Mouse (Mus musculus) layer of hippocampus, adult 11-12 months (tissue): ENCODE results near the gene Dnah11.

Source experiments
- DNase-seq: peaks from one replicate; pipeline ENCODE4 v3.0.0; 2022; ENCODE audit warnings: low spot score

The Dnah11 gene

DNA sequence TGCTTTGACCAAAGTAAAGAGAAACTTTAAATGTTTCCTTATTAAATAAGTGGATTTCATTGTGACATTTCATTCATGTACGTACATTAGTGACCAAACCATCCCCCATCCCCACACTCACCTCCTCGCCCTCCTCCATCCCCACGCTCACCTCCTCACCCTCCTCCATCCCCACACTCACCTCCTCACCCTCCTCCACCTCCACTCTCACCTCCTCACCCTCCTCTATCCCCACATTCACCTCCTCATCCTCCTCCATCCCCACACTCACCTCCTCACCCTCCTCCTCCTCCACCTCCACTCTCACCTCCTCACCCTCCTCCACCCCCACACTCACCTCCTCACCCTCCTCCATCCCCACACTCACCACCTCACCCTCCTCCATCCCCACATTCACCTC is 337.6 kb downstream of the Dnah11 start:
- no peak for DNase-seq

DNA sequence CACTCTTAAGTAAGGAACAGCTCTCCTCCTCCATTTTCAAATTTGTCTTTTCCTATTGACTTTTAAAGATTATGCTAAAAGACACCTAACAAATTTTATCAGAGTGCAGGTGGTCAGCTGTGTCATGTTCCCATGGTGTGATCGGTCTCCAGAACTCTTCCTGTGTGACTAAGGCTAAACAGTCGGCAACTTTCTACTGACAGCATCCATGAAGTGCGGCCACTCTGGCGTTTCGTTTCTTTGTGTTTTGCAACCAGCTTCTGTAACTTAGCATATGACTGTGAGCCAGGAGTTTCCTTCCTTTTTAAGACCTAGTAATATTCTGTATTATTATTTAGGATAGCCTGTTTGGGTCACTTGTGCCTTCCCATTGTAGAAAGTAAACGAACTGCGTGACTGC is 338.0 kb downstream of the Dnah11 start:
- no peak for DNase-seq

DNA sequence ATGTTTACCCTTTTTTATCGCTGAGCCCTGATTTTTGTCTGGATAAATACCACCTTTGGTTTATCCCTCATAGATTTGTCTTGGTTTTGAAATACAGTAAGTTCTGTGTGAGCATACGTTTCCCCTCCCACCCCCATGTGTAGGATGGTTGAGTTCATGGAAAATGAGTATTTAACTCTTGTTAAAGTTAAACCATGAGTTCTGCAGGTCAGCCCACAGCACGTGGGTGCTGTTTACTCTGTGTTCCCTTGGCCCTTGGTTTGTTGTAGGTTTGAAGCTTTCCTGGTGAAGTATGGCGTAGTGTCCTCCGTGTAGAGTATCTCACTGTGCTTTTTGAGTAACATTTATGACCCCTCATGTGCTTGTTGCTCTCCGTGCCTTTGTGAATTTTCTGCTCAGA is 341.0 kb downstream of the Dnah11 start:
- DNase-seq, result no peak

DNA sequence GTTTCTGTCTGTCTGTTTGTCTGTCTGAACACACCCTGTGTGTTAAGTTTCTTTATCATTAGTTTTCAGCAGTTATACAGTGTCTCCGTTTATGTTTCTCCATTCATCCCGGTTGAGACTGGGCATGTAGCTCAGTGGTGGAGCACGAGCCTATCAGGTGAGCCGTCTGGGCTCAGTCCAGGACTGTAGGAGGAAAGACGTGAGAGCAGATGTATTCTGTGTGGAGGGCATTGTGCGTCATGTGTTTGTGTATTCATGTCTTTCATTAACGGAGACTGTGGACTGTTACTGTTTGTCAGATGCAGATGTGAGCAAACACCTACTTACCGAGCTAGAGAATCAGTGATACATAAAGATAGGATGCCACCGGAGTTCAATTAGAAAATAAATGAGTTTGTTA is 341.8 kb downstream of the Dnah11 start:
- DNase-seq, result no peak

DNA sequence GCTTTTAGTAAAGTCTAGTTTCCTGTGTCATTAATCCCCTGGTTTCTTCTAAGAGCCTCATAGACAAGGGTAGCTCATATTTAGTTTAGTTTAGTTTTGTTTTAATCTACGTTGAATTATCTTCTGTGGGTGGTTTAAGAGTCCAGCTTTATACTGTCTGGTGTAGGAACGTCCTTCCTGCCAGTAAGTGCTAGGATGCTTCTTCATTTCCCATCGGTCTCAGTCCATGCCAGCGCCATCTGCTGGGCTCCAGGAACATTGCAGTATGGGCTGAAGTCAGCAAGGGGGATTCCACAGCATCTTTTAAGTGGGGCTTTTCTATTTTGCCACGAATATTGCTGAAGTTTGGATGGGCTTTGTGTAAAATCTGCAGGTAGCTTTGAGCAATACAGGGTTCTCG is 345.5 kb downstream of the Dnah11 start:
- peak; percentile 42 for DNase-seq

DNA sequence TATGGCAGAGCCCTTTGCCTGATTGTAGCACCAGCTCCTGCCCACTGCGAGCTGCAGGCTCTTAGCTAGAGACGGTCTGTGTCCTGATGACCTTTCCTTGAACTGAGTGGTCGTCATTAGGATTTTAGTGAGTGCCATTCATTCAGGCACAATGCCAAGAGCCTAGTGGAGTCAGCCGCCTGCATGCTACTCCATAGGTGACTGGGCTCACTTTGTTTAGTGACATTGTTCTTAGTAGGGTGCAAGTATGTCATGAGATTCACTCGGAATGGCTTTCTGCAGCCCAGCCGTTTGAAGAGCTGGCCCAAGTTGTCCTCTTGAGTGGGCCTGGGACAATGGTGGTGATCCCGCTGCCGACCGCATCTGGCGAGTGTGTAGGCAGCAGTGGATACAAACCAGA is 348.4 kb downstream of the Dnah11 start:
- DNase-seq, result no peak

DNA sequence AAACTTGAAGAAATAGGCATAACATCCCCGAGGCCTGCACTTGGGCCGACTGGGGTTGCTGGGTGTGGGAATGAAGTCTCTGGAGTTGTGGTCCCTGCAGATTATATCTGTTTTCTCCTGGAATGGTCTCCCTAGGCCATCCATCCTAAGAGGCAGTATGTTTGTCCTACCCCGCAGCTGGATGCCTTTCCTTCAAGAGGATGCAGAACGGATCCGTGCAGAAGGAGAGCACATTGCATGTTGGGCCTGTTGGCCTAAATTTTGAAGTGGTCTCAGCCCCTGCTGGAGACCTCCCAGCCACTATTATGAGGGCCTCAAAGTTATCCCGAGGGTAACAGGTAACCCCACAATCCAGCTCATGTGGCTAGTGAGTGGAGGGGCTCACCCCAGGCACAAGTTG is 350.2 kb downstream of the Dnah11 start:
- DNase-seq, result no peak

DNA sequence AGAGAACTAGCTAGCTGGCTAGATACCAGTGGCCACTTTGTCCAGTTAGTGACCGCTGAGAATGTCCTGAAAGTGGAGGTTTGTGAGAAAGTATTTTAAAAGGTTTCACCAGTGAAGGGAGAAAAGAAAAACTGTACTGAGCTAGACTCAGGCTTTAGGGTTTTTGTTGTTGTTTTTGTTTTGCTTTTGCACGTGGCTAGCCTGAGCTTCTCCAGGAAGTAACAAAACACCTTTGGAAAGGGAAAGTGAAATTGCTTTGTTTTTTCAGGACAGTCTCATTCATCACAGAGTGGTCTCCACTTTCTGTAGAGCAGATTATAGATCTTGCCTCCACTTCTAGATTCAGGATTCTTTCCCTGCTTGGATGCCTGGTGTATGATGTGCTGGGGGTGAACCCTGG is 353.9 kb downstream of the Dnah11 start:
- DNase-seq, result no peak

DNA sequence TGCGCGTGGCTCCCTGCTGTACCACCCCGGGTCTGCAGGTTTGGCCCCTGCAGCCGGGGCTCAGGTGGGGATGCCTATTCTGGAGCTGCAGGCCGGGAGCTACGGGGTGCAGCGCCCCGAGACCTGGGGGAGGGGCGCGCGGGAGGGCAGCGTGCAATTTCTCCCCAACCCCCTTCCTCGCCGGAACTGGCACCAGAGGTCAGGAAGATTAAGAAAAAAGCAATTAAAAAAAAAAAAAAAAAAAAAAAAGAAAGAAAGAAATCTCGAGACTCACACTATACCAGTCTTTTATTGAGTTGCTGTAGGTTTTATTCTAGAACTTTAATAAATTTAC is 354.8 kb downstream of the Dnah11 start:
- DNase-seq, result no peak

DNA sequence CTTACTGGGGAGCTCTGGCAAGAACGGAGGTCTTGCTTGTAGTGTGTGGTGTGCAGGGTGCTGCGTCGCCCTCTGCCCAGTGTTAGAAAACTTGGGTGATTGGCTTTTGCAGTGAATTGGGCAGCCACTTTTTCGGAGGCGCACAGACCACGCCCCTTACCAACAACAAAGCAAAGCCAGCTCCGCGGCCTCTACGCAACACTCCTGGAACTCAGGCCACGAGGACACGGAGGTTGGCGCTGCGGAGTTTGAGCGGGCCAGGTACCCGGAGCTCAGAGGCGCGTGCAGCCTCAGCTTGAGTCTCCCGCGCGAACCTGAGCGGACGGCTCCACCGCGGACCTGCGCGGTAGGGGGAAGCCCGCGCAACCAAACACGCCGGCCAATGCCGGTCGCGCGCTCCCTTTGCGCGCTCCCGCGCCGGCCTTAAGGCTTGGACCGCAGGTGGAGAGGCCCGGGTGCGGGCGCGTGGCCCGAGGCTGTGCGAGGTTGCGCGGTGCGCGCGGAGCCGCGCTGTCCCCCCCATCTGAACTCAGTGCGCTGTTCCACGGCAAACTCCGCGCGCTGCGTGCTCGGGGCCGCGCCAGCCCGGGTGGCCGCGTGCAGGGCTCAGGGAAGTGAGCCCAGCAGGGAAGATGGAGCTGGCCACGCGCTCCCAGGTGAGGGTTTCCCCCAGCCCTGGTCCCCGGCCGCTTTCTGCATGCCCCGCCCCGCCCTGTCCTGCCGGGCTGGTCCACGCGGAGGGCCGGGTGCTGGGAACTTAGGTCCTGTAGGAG is 355.4 kb downstream of the Dnah11 start:
- peak; percentile 28 for DNase-seq

DNA sequence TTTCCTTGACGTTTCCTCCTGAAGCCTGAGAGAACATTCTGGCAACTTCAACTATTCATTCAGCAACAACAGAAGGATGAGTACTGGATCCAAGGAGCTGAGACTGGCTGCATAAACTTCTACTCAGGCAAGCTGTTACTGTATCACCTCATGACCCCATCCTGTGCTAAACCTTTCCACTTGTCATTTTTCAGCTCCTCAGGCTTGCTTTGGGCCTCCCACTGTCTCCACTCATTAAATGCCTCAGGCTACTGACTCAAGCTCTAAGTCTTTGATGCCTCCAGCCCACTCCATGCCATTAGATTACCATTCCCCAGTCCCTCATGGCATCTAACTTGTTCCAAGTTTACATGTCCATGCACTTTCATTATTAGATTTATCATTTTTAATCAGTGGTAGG is 356.2 kb downstream of the Dnah11 start:
- DNase-seq, result no peak

DNA sequence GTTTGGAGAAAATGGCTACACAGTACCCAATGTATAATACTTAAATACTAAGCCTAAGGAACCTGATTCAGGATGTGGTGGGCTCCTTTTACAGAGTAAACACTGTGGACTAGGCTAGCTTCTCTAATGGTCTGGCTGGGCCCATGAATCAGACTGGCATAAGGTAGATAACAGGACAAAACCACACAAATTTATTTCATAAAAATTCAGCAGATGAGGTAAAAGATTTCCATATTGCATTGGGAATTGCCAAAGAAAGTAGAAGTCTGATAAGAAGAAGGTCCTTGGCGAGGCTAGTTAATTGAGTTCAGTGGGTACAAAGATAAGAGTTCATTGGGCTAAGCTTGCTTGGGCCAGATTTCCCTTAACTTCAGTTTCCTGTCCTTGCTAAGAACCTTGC is 358.1 kb downstream of the Dnah11 start:
- no peak for DNase-seq

DNA sequence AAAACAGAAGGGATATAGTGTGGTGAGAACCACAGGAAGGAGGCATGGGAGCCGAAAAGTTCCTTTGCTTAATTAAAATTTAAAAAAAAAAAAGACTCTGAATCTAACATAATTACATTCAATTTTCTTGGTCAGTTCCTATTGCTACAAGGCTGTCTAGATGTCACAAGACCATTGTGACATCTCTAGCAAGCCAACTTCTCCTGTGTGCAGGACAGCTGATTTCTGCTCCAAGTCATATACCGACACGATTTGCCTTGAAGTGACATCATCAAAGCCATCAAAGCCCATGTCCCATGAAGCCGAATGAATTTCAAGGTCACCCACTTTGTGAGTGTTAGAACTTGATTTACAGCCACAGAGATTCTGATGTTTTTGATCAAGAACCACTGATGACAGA is 361.5 kb downstream of the Dnah11 start:
- no peak for DNase-seq

DNA sequence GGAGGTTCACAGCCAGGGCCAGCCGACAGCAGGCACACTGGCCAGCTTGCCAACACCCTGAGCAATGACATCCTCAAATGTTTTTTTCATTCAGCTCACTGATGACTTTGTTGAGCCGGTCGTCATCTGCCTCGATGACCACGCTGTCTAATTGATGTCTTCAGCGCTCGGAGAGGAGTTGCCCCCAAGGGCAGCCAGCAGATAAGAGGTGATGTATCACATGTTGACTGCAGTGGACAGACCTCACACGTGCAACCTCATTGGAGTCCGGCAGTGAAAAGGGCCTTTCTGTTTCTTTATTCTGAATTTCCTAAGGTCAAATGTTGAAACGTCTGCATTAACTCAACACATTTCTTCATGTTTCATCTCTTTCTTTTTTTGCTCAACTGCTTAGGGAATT is 363.5 kb downstream of the Dnah11 start:
- no peak for DNase-seq

DNA sequence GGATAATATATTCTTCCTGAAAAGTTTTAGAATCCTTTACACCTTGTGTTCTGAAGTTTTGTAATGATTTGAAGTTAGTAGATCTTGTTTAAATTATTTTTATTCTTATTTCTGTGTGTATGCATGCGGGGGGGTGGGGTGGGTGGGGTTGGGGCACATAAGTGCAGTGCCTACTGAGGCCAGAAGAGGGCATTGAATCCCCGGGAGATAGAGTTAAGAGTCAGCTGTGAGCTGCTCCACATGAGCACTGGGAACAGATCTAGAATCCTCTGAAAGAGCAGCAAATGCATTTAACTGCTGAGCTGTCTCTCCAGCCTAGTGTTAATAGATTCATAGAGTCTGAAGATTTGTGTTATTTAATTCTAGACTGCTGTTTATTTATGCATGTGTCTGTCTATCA is 364.2 kb downstream of the Dnah11 start:
- no peak for DNase-seq

DNA sequence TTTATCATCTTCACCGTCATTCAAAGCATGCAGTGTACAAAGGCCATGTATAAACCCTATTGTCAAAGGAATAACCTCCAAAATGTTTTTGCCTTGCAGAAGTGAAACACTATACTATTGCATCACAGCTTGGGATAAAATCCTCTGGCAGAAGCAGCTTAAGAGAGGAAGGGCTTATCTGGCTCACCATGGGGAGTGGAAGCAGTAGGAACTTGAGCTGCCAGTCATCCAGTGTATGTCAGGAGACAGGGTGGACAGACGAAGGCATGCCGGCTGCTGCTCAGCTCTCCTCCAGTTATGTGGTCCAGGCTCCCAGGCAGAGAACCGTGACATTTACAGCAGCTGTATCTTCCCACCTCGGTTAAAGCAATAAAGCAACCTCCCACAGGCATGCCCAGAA is 366.7 kb downstream of the Dnah11 start:
- no peak for DNase-seq

DNA sequence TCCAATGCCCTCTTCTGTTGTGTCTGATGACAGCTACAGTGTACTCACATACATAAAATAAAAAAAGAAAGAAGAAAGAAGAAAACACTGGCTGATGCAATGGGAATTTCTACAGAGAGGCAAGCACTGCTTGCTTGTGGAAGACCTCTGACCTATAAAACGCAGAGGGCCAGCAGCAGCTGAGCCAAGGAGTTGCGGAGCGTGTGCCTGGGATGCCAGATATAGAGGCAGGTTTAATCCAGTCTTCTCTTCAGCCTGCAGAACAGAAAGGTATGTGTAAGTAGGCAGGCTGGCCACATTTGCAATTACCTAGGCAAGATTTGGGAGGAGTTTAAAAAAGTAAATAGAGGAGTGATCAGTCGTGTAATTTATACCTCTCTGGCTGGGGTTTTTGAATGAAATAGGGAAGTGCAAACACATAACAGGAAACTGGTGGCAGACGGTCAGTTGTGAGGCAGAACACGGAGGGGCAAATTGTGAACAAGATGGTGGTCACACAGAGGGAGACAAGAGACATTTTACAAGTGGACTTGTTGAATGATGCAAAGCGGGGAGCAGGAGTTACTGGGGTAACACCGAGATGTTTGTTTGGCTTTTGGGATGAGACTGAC is 367.4 kb downstream of the Dnah11 start:
- no peak for DNase-seq

DNA sequence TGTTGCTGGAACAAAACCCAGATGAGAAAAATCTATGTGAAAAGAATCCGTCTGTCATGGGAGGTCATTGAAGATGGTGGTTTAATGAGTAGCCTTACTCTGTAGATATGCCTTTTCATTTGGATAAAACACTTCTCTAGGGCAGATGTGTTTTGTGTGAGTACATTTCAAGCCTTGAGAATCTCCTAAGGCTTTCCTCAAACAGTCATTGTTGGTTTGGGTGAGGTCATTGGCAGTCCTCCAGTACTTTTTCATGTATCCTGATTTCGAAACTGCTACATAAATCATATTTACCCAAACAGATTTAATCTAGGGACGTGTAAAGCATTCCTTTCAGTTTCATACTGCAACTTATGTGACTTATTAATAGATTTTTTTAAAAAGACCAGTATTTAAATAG is 370.5 kb downstream of the Dnah11 start:
- no peak for DNase-seq
